Mouse (Mus musculus): ENCODE data around the gene Gm6525. TPM values are rescaled to one million over a fixed set of nuclear protein-coding genes. Genes with fewer than 3 reads are reported as not detected.

The Gm6525 gene
- total RNA-seq (2021) = not detected
- long read RNA-seq, experiment 1, partial matches to known transcripts = 0 of 1 reads
- long read RNA-seq, experiment 1, other reads (novel, unspliced or antisense) = 0 of 1 reads
- long read RNA-seq, experiment 2 = 0 reads

- no peak within 1 kb of the TSS for H3K4me3 ChIP-seq
- H3K27ac ChIP-seq = no peak within 1 kb of the TSS
- DNase-seq (ENCODE audit: extremely low spot score in 1 of 2, low spot score in 2 of 2) = no peak
- TF ChIP-seq CTCF (IDR thresholded peaks at IDR 0.05) = no peak
- intact Hi-C loops (cut with DNase I) = loop anchor here (2.0 kb wide), 1 partner anchor 131 kb away; no protein-coding TSS in a partner anchor
These were observed at the start of gene Gm6525 for GRCm38 (mm10) chr3:84173581-84174154. TSS of gene Gm6525 (plus strand) at chr3:84174104.

DNA sequence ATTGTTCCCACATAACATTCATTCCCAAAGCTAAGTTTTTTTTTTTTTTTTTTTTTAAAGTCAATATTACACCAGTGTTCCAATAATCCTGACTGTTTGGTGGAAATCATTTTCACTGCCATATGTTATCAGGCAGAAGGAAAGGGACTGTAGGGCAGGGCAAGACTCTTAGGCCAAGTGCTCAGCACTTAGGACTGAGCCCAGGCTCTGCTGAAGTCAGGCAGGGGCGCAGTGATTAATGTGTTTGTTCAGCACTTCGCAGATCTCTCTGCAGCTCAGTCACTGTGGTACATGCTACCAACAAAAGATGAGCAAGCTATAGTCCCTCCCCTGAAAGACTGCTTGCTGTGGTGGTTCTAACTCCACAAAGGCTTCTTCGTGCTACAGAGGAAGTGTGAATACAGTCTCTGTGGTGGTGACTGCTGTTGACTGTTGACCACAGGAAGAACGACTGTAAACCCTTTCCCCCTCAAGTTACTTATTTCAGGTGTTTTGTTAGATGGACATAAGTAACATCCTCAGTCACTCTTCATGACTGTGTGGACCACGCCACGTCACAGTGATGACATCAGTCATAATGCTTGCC lies 48.1 kb upstream of the Gm6525 start:
- TF ChIP-seq CTCF (IDR thresholded peaks at IDR 0.05) = no peak
- H3K27ac ChIP-seq = no peak overlapping the region
- intact Hi-C loops (cut with DNase I) = loop anchor here (5.0 to 10.0 kb wide), 2 partner anchors 83 to 211 kb away; partner anchors contain the start of gene Tmem131l

DNA sequence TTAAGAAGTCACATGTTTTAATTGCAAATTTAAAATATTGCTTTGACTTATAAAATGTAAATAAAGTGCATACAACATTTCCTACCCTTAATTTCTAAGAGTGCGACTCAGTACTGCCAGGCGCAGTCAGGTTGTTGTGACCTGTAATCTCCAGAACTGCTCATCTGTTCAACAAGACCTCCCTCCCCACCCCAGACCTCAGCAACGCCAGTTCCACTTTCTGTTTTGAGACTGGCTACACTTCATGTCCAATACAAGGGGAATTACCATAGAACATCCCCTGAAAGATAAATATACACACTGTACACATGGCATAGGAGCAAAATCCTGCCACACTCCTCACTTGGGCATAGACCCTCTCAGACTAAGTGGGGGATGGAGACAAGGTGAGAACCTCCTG lies 47.2 kb upstream of the Gm6525 start:
- Histone ChIP-seq H3K4me3 (no peak overlapping the region), H3K27ac (no peak overlapping the region)
- intact Hi-C loops (cut with DNase I) = loop anchor here (5.0 to 10.0 kb wide), 2 partner anchors 84 to 212 kb away; partner anchors contain the start of gene Tmem131l
- TF ChIP-seq CTCF (IDR thresholded peaks at IDR 0.05) = no peak
- DNase-seq (ENCODE audit: extremely low spot score in 1 of 2, low spot score in 2 of 2) = no peak

More for the DNA sequence above, 48.1 kb upstream of the Gm6525 start:
- H3K4me3 ChIP-seq = no peak overlapping the region
- no peak for DNase-seq (ENCODE audit: extremely low spot score in 1 of 2, low spot score in 2 of 2)

DNA sequence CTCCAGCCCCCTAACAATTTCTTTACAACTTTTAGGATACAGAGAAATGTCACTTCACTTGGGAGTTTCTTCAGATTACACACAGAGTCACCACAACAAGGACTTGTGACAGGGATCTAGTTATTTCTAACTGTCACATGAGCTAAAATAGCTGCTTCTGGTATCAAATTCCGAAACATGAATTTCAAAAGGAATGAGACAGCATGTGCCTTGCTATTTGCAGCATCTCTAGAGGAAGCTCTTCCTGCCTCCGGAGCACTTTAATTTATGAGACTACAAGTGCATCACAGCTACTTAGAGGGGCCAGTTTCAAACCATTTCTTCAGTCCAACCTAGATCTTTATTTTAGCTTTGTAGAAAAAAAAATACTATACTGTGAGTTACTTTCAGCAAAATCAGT lies 46.5 kb upstream of the Gm6525 start:
- no peak for DNase-seq (ENCODE audit: extremely low spot score in 1 of 2, low spot score in 2 of 2)
- Histone ChIP-seq H3K4me3 (no peak overlapping the region), H3K27ac (no peak overlapping the region)
- intact Hi-C loops (cut with DNase I) = loop anchor here (5.0 to 10.0 kb wide), 2 partner anchors 85 to 213 kb away; partner anchors contain the start of gene Tmem131l
- no peak for TF ChIP-seq CTCF (IDR thresholded peaks at IDR 0.05)

- intact Hi-C loops (cut with DNase I) = loop anchor here (5.0 to 10.0 kb wide), 2 partner anchors 87 to 214 kb away; partner anchors contain the start of gene Tmem131l
- no peak overlapping the region for H3K27ac ChIP-seq
- TF ChIP-seq CTCF (IDR thresholded peaks at IDR 0.05) = no peak
- DNase-seq (ENCODE audit: extremely low spot score in 1 of 2, low spot score in 2 of 2) = no peak
- H3K4me3 ChIP-seq = no peak overlapping the region
These were observed 44.7 kb upstream of the Gm6525 start for GRCm38 (mm10) chr3:84128871-84129870.

- intact Hi-C loops (cut with DNase I) = no loop called here
- no peak overlapping the region for H3K4me3 ChIP-seq
- no peak for DNase-seq (ENCODE audit: extremely low spot score in 1 of 2, low spot score in 2 of 2)
- H3K27ac ChIP-seq = no peak overlapping the region
- no peak for TF ChIP-seq CTCF (IDR thresholded peaks at IDR 0.05)
These were observed 43.1 kb upstream of the Gm6525 start for GRCm38 (mm10) chr3:84130776-84131175.

GRCm38 (mm10) chr3:84131369-84131768 lies 42.5 kb upstream of the Gm6525 start:
- no peak for TF ChIP-seq CTCF (IDR thresholded peaks at IDR 0.05)
- intact Hi-C loops (cut with DNase I) = no loop called here
- Histone ChIP-seq H3K27ac (no peak overlapping the region), H3K4me3 (no peak overlapping the region)
- DNase-seq (ENCODE audit: extremely low spot score in 1 of 2, low spot score in 2 of 2) = no peak

- H3K4me3 ChIP-seq = no peak overlapping the region
- H3K27ac ChIP-seq = no peak overlapping the region
- TF ChIP-seq CTCF (IDR thresholded peaks at IDR 0.05) = no peak
- DNase-seq (ENCODE audit: extremely low spot score in 1 of 2, low spot score in 2 of 2) = no peak
- intact Hi-C loops (cut with DNase I) = no loop called here
These were observed 38.5 kb upstream of the Gm6525 start for GRCm38 (mm10) chr3:84135387-84135786.

GRCm38 (mm10) chr3:84135933-84136332 lies 38.0 kb upstream of the Gm6525 start:
- no peak for TF ChIP-seq CTCF (IDR thresholded peaks at IDR 0.05)
- intact Hi-C loops (cut with DNase I) = no loop called here
- no peak overlapping the region for H3K4me3 ChIP-seq

GRCm38 (mm10) chr3:84136509-84136908 lies 37.4 kb upstream of the Gm6525 start:
- no peak overlapping the region for H3K27ac ChIP-seq
- DNase-seq (ENCODE audit: extremely low spot score in 1 of 2, low spot score in 2 of 2) = no peak
- H3K4me3 ChIP-seq = no peak overlapping the region
- no peak for TF ChIP-seq CTCF (IDR thresholded peaks at IDR 0.05)
- intact Hi-C loops (cut with DNase I) = no loop called here

More at GRCm38 (mm10) chr3:84135933-84136332, 38.0 kb upstream of the Gm6525 start:
- DNase-seq (ENCODE audit: extremely low spot score in 1 of 2, low spot score in 2 of 2) = no peak
- H3K27ac ChIP-seq = no peak overlapping the region

GRCm38 (mm10) chr3:84140947-84141346 lies 33.0 kb upstream of the Gm6525 start:
- no peak overlapping the region for H3K27ac ChIP-seq
- intact Hi-C loops (cut with DNase I) = no loop called here
- no peak overlapping the region for H3K4me3 ChIP-seq
- no peak for TF ChIP-seq CTCF (IDR thresholded peaks at IDR 0.05)
- DNase-seq (ENCODE audit: extremely low spot score in 1 of 2, low spot score in 2 of 2) = no peak

Measured in left cerebral cortex, adult 2 months (tissue).